Mouse (Mus musculus): Measurements from ENCODE around the gene Gm17364.
"Not testable (repeated sequence)": the region's sequence is repeated elsewhere in the genome, so short reads cannot be mapped to it uniquely, and the experiment has no call there.

The Gm17364 gene

GRCm38 (mm10) chr13:41273927-41274650 lies at the start of gene Gm17364:
Gene Gm17364 (minus strand): TSS chr13:41273977.
- DNase-seq: no peak

GRCm38 (mm10) chr13:41321433-41321832 lies 47.7 kb upstream of the Gm17364 start:
- DNase-seq: no peak

GRCm38 (mm10) chr13:41320749-41321148 lies 47.0 kb upstream of the Gm17364 start:
- DNase-seq: no peak

GRCm38 (mm10) chr13:41302716-41303115 lies 28.9 kb upstream of the Gm17364 start:
- peak; percentile 87 to 90 for DNase-seq

GRCm38 (mm10) chr13:41300037-41300436 lies 26.3 kb upstream of the Gm17364 start:
- DNase-seq: no peak

GRCm38 (mm10) chr13:41298996-41299395 lies 25.2 kb upstream of the Gm17364 start:
- DNase-seq: no peak

GRCm38 (mm10) chr13:41298533-41298932 lies 24.8 kb upstream of the Gm17364 start:
- DNase-seq: no peak

- peak; percentile 61 to 67 for DNase-seq
Measured at GRCm38 (mm10) chr13:41296396-41296795, 22.6 kb upstream of the Gm17364 start.

GRCm38 (mm10) chr13:41295886-41296285 lies 22.1 kb upstream of the Gm17364 start:
- peak in 1 of 2 experiments; percentile 18 for DNase-seq

GRCm38 (mm10) chr13:41293595-41293994 lies 19.8 kb upstream of the Gm17364 start:
- DNase-seq: no peak

GRCm38 (mm10) chr13:41291466-41291974 lies 17.7 kb upstream of the Gm17364 start:
- DNase-seq: no peak

- DNase-seq: no peak
Measured at GRCm38 (mm10) chr13:41286285-41286684, 12.5 kb upstream of the Gm17364 start.

- no peak for DNase-seq
Measured at GRCm38 (mm10) chr13:41285448-41285847, 11.7 kb upstream of the Gm17364 start.

- DNase-seq: peak; percentile 86 to 91
Measured at GRCm38 (mm10) chr13:41283256-41283655, 9.5 kb upstream of the Gm17364 start.

GRCm38 (mm10) chr13:41280696-41281095 lies 6.9 kb upstream of the Gm17364 start:
- DNase-seq: no peak

GRCm38 (mm10) chr13:41267827-41268408 lies 5.9 kb downstream of the Gm17364 start:
- DNase-seq: peak; percentile 30 to 49

- no peak for DNase-seq
Measured at GRCm38 (mm10) chr13:41263304-41264006, 10.3 kb downstream of the Gm17364 start.

- not testable (repeated sequence) for DNase-seq
Measured at GRCm38 (mm10) chr13:41261617-41262016, 12.2 kb downstream of the Gm17364 start.

GRCm38 (mm10) chr13:41257851-41258250 lies 15.9 kb downstream of the Gm17364 start:
- no peak for DNase-seq

GRCm38 (mm10) chr13:41256962-41257361 lies 16.8 kb downstream of the Gm17364 start:
- no peak for DNase-seq

GRCm38 (mm10) chr13:41256126-41256525 lies 17.7 kb downstream of the Gm17364 start:
- no peak for DNase-seq

- no peak for DNase-seq
Measured at GRCm38 (mm10) chr13:41252736-41253135, 21.0 kb downstream of the Gm17364 start.

GRCm38 (mm10) chr13:41252141-41252540 lies 21.6 kb downstream of the Gm17364 start:
- DNase-seq: no peak

GRCm38 (mm10) chr13:41251667-41252066 lies 22.1 kb downstream of the Gm17364 start:
- no peak for DNase-seq

Measured in cerebellum, postnatal 10 days (tissue).